Comparison of ENCODE assay signal across 24 mouse cellular contexts in the genomic region with DNA sequence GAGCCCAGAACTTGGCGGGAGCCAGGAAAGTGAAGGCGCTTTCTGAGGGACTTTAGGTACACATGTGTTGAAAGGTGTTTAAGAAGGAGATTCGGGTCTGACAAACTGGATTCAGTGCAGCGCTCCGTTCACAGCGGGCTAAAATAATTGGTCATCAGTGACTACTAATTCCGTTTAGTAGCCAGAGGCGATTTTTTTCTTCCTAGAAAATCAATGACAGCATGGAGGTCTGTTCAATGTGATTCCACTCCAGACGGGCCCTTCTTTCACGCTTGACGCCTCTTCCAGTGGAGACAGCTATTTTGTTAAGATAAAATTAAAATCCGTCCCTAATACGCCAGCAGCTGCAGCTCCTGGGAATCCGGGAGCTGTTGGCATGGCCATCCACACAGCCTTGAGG. TPM values are rescaled to one million over a fixed set of nuclear protein-coding genes. Genes with fewer than 3 reads are reported as not detected.
A peak's percentile ranks its signal among the peaks of the same experiment; 100 is the strongest.
DNase-seq lines count a peak whose midpoint lies in the region; ATAC-seq lines count a peak whose summit lies in the region.
"Had no signal": no experiment of that assay in that cellular context is flagged by ENCODE, and none has a peak within 500 bp of the region (broad histone marks: within the 10 kb centered on the region; RNA-seq: fewer than 3 reads in every experiment).

No protein-coding gene starts in this region.

- no peaks in the 10 kb centered on the region for H3K36me3 ChIP-seq in forebrain, embryonic 14.5 days (ENCODE audit: control insufficient read depth, insufficient read depth, low read length)
- no peaks in the 10 kb centered on the region for H3K36me3 ChIP-seq in forebrain, embryonic 15.5 days
- H3K36me3 ChIP-seq: embryonic facial prominence, embryonic 13.5 days; embryonic facial prominence, embryonic 15.5 days; forebrain, embryonic 10.5 days; forebrain, embryonic 12.5 days; G1E had no signal

- no peaks in the 10 kb centered on the region for H3K9me3 ChIP-seq in forebrain, embryonic 14.5 days (replicated peaks; ENCODE audit: control insufficient read depth, low read length)
- no peaks in the 10 kb centered on the region for H3K9me3 ChIP-seq in forebrain, embryonic 15.5 days
- H3K9me3 ChIP-seq: embryonic facial prominence, embryonic 13.5 days; embryonic facial prominence, embryonic 15.5 days; forebrain, embryonic 10.5 days; forebrain, embryonic 12.5 days; G1E had no signal

- peaks cover 15% of the 10 kb centered on the region for H3K4me1 ChIP-seq in forebrain, embryonic 14.5 days (ENCODE audit: control insufficient read depth, insufficient read depth, low read length)
- H3K4me1 ChIP-seq in forebrain, embryonic 15.5 days = 0 out of 2 replicates have a peak, but pooled peaks cover 3% of the 10 kb centered on the region

- H3K27ac ChIP-seq in forebrain, embryonic 14.5 days (ENCODE audit: low read depth, low read length) = no peak overlapping the region
- no peak overlapping the region for H3K27ac ChIP-seq in forebrain, embryonic 15.5 days (replicated peaks)
- H3K27ac ChIP-seq: embryonic facial prominence, embryonic 13.5 days; embryonic facial prominence, embryonic 15.5 days; forebrain, embryonic 10.5 days; forebrain, embryonic 12.5 days had no signal

- H3K9ac ChIP-seq in forebrain, embryonic 14.5 days (ENCODE audit: low read length) = no peak overlapping the region
- no peak overlapping the region for H3K9ac ChIP-seq in forebrain, embryonic 15.5 days (replicated peaks)
- H3K9ac ChIP-seq: embryonic facial prominence, embryonic 13.5 days; embryonic facial prominence, embryonic 15.5 days; forebrain, embryonic 12.5 days had no signal

- peak; percentile 16 for DNase-seq in forebrain, embryonic 14.5 days (ENCODE audit: low spot score)
- DNase-seq in retina, postnatal 1 day = peak; percentile 34
- no peak for DNase-seq in retina, embryonic 14.5 days (ENCODE audit: low spot score)
- DNase-seq in c-Kit-positive CD71-positive TER-119-positive erythroid progenitor cells, embryonic 14.5 days (ENCODE audit: low spot score) = no peak
- DNase-seq: adrenal gland, adult 2 months; adrenal gland, postnatal 10 days; adrenal gland, postnatal 25 days; B cell, adult 2 months; cerebellum, adult 11 months; cerebellum, adult 18-20 months; cerebellum, adult 8-10 months; cerebellum, adult 9-11 months; cerebellum, postnatal 14 days; cerebellum, postnatal 36 days; embryo, embryonic 11 days had no signal

- ATAC-seq in forebrain, embryonic 14.5 days = no peak
- no peak for ATAC-seq in forebrain, embryonic 15.5 days (replicated peaks)
- ATAC-seq: CD4-positive, CD25-positive, alpha-beta regulatory T cell, adult 4 months; forebrain, embryonic 16.5 days had no signal

- H3K27me3 ChIP-seq in forebrain, embryonic 14.5 days (replicated peaks; ENCODE audit: control insufficient read depth, insufficient read depth, low read length) = peaks cover 21% of the 10 kb centered on the region
- H3K27me3 ChIP-seq in forebrain, embryonic 15.5 days = peaks cover 19% of the 10 kb centered on the region; the same call in 1 of the 2 replicates

- no peak overlapping the region for H3K4me3 ChIP-seq in forebrain, embryonic 14.5 days (ENCODE audit: low read depth, low read length)
- H3K4me3 ChIP-seq in forebrain, embryonic 15.5 days = no peak overlapping the region
- H3K4me3 ChIP-seq: embryonic facial prominence, embryonic 13.5 days; embryonic facial prominence, embryonic 15.5 days; erythroblast, embryonic 14.5 days; forebrain, embryonic 10.5 days; forebrain, embryonic 12.5 days had no signal

- no peak overlapping the region for H3K4me2 ChIP-seq in forebrain, embryonic 14.5 days (ENCODE audit: low read length)
- no peak overlapping the region for H3K4me2 ChIP-seq in forebrain, embryonic 15.5 days (replicated peaks)
- H3K4me2 ChIP-seq: embryonic facial prominence, embryonic 13.5 days; embryonic facial prominence, embryonic 15.5 days; forebrain, embryonic 12.5 days had no signal

- WGBS in forebrain, embryonic 14.5 days = 36% methylated on average over 14 of the region's 14 CpGs
- 42% methylated on average over 14 of the region's 14 CpGs for WGBS in forebrain, embryonic 15.5 days

RNA-seq across cellular contexts. Expression of gene Barhl1, which starts 54.0 kb away (rescaled TPM):
- 1.4 and 1.5 TPM in 2 replicates for polyA plus RNA-seq in forebrain, embryonic 14.5 days (2014; fragmentation: Nextera tagmentation; extraction: Ambion mirVana)
- 0.70 and 1.3 TPM in 2 replicates for polyA plus RNA-seq in forebrain, embryonic 15.5 days (2015; fragmentation: Nextera tagmentation; extraction: Ambion mirVana)
- polyA plus RNA-seq: CD4-positive, CD25-positive, alpha-beta regulatory T cell, adult 4 months; embryonic facial prominence, embryonic 13.5 days; embryonic facial prominence, embryonic 15.5 days; erythroblast, embryonic 14.5 days had no signal

Comparison
In these comparisons a context has a peak if more than half of its experiments do, and no peak if none do; other contexts are left out.
1. DNase-seq: peak in forebrain, embryonic 14.5 days (single experiment) and retina, postnatal 1 day (single experiment); none in retina, embryonic 14.5 days (single experiment) and c-Kit-positive CD71-positive TER-119-positive erythroid progenitor cells, embryonic 14.5 days (single experiment).